Mouse (Mus musculus) stomach, embryonic 14.5 days (tissue): ENCODE results near the gene Gimap3. TPM values are rescaled to one million over a fixed set of nuclear protein-coding genes. Genes with fewer than 3 reads are reported as not detected.

Experiments
- ATAC-seq: fragments of 200-750 bp; cut with Nextera tagmentation; 2 replicates; pipeline ENCODE4 v1.8.0; 2017; ENCODE audit warnings: low read depth, moderate TSS enrichment; ENCODE audit not compliant: insufficient number of reproducible peaks, insufficient read depth, low FRiP score
- H3K27ac ChIP-seq: fragments of 300-500 bp; sonication (generic); 2 replicates; pipeline ENCODE4 v1.5.1; 2014; ENCODE audit warnings: mild to moderate bottlenecking, low read length, moderate library complexity, mixed read lengths
- H3K27me3 ChIP-seq: fragments of 300-500 bp; sonication (generic); 2 replicates; pipeline ENCODE4 v1.6.1; 2014; ENCODE audit warnings: low read length, control low read depth, mixed read lengths; ENCODE audit not compliant: control insufficient read depth, insufficient read depth
- H3K36me3 ChIP-seq: fragments of 300-500 bp; sonication (generic); 2 replicates; pipeline ENCODE4 v1.6.1; 2014; ENCODE audit warnings: mild to moderate bottlenecking, control low read depth, low read length, moderate library complexity, mixed read lengths; ENCODE audit not compliant: control insufficient read depth, insufficient read depth
- H3K4me1 ChIP-seq: fragments of 300-500 bp; sonication (generic); 2 replicates; pipeline ENCODE4 v1.6.1; 2014; ENCODE audit warnings: low read length, control low read depth, mixed read lengths; ENCODE audit not compliant: control insufficient read depth, insufficient read depth
- H3K4me2 ChIP-seq: fragments of 300-500 bp; sonication (generic); replicated peaks from 2 replicates; pipeline ENCODE4 v1.6.1; 2014; ENCODE audit warnings: low read depth, low read length, control low read depth
- H3K4me3 ChIP-seq: fragments of 300-500 bp; sonication (generic); 2 replicates; pipeline ENCODE4 v1.5.1; 2014; ENCODE audit warnings: low read depth, low read length, control low read depth
- H3K9ac ChIP-seq: fragments of 300-500 bp; sonication (generic); replicated peaks from 2 replicates; pipeline ENCODE4 v1.6.1; 2014; ENCODE audit warnings: low read depth, mild to moderate bottlenecking, control low read depth, low read length, moderate library complexity, mixed read lengths
- H3K9me3 ChIP-seq: fragments of 300-500 bp; sonication (generic); 2 replicates; pipeline ENCODE4 v1.6.1; 2016; ENCODE audit warnings: low read depth, low read length, control low read depth; ENCODE audit not compliant: control insufficient read depth
- WGBS: fragments of 180-500 bp; shearing (Covaris S2); extraction: QIAGEN DNeasy Blood & Tissue Kit; methylation state at CpG from one replicate; pipeline ENCODE4 v1.1.7; 2014; 5-methylcytosine and 5-hydroxymethylcytosine counted together
- polyA plus RNA-seq: library from polyadenylated mRNA; unstranded; fragments of >200 nt; fragmentation: Nextera tagmentation; extraction: Ambion mirVana; gene quantifications from 2 replicates; pipeline ENCODE4 v1.2.1, GENCODE M21; 2014

Gimap3 gene
- polyA plus RNA-seq, 1 experiment from 2014 or later: not detected

DNA sequence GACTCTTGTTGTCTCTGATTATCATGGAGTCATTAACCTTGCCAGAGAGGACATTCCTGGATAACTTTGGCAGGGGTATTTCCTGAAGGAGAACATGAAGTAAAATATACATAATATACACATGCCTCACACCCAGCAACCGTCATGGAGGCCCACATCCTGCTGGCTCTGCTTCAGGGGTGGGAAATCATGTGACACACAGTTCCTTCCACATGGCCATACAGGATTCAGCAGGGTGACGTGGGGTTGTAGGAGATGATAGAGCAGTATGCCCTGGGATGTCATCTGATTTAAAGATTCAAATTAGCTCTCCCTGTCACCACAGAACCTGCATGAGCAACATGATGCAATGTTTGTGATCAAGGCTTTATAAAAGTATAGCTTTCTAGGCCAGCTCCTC lies 17.2 kb upstream of the Gimap3 start:
- Histone ChIP-seq H3K27ac (no peak overlapping the region), H3K4me1 (no peaks in the 10 kb centered on the region), H3K9ac (no peak overlapping the region), H3K4me2 (no peak overlapping the region), H3K36me3 (no peaks in the 10 kb centered on the region), H3K4me3 (no peak overlapping the region), H3K9me3 (no peaks in the 10 kb centered on the region), H3K27me3 (no peaks in the 10 kb centered on the region)
- no peak for ATAC-seq
- 77% methylated on average over 2 of the region's 2 CpGs for WGBS

- WGBS: 78% methylated on average over 2 of the region's 2 CpGs
- H3K27ac ChIP-seq: no peak overlapping the region
Observed at GRCm38 (mm10) chr6:48785601-48786000, 14.9 kb upstream of the Gimap3 start.

GRCm38 (mm10) chr6:48785189-48785588 lies 14.5 kb upstream of the Gimap3 start:
- no peaks in the 10 kb centered on the region for H3K9me3 ChIP-seq
- ATAC-seq: no peak
- H3K4me3 ChIP-seq: no peak overlapping the region
- 46% methylated on average over 1 of the region's 1 CpGs for WGBS
- H3K27ac ChIP-seq: no peak overlapping the region
- no peaks in the 10 kb centered on the region for H3K27me3 ChIP-seq
- H3K9ac ChIP-seq: no peak overlapping the region
- no peak overlapping the region for H3K4me2 ChIP-seq
- H3K4me1 ChIP-seq: no peaks in the 10 kb centered on the region
- no peaks in the 10 kb centered on the region for H3K36me3 ChIP-seq

More at GRCm38 (mm10) chr6:48785601-48786000, 14.9 kb upstream of the Gimap3 start:
- H3K9ac ChIP-seq: no peak overlapping the region
- no peak overlapping the region for H3K4me3 ChIP-seq
- no peak overlapping the region for H3K4me2 ChIP-seq
- H3K4me1 ChIP-seq: no peaks in the 10 kb centered on the region
- no peaks in the 10 kb centered on the region for H3K36me3 ChIP-seq
- no peaks in the 10 kb centered on the region for H3K9me3 ChIP-seq
- ATAC-seq: no peak
- H3K27me3 ChIP-seq: no peaks in the 10 kb centered on the region

GRCm38 (mm10) chr6:48784406-48784805 lies 13.8 kb upstream of the Gimap3 start:
- H3K27me3 ChIP-seq: no peaks in the 10 kb centered on the region
- no peak overlapping the region for H3K27ac ChIP-seq
- H3K4me1 ChIP-seq: no peaks in the 10 kb centered on the region
- WGBS: 91% methylated on average over 1 of the region's 1 CpGs
- H3K4me2 ChIP-seq: no peak overlapping the region
- no peak overlapping the region for H3K9ac ChIP-seq
- no peak for ATAC-seq
- no peaks in the 10 kb centered on the region for H3K36me3 ChIP-seq
- no peaks in the 10 kb centered on the region for H3K9me3 ChIP-seq
- H3K4me3 ChIP-seq: no peak overlapping the region

GRCm38 (mm10) chr6:48772030-48772429 lies 1.4 kb upstream of the Gimap3 start:
- Histone ChIP-seq H3K36me3 (no peaks in the 10 kb centered on the region), H3K27ac (no peak overlapping the region), H3K4me2 (no peak overlapping the region), H3K9me3 (no peaks in the 10 kb centered on the region), H3K4me1 (no peaks in the 10 kb centered on the region), H3K9ac (no peak overlapping the region), H3K4me3 (no peak overlapping the region), H3K27me3 (no peaks in the 10 kb centered on the region)
- ATAC-seq: 0 out of 2 replicates have a peak, but pooled peaks have one; percentile 42
- 9% methylated on average over 8 of the region's 8 CpGs for WGBS

DNA sequence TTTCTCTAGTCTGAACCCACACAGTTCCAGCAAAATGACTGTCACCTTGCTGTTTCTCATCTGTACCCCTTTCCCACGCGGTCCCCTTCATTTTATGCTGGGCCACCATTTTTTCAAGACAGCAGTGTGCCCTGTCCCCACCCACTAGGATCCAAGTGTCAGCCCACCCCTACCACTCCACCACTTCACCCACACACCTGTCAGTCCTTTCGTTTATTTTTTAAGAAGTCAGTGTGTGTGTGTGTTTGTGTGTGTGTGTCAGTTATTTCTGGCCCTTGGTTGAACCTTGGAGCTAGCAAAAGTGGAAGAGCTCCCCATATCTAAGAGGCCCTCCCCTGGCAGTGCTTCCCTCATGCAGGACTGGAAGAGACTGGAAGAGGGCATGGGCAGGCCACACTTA lies 1.7 kb downstream of the Gimap3 start:
- H3K4me3 ChIP-seq: no peak overlapping the region
- no peak for ATAC-seq
- H3K9me3 ChIP-seq: no peaks in the 10 kb centered on the region
- no peak overlapping the region for H3K9ac ChIP-seq
- no peak overlapping the region for H3K27ac ChIP-seq
- 87% methylated on average over 3 of the region's 3 CpGs for WGBS
- H3K27me3 ChIP-seq: no peaks in the 10 kb centered on the region
- H3K36me3 ChIP-seq: no peaks in the 10 kb centered on the region
- no peak overlapping the region for H3K4me2 ChIP-seq
- no peaks in the 10 kb centered on the region for H3K4me1 ChIP-seq

DNA sequence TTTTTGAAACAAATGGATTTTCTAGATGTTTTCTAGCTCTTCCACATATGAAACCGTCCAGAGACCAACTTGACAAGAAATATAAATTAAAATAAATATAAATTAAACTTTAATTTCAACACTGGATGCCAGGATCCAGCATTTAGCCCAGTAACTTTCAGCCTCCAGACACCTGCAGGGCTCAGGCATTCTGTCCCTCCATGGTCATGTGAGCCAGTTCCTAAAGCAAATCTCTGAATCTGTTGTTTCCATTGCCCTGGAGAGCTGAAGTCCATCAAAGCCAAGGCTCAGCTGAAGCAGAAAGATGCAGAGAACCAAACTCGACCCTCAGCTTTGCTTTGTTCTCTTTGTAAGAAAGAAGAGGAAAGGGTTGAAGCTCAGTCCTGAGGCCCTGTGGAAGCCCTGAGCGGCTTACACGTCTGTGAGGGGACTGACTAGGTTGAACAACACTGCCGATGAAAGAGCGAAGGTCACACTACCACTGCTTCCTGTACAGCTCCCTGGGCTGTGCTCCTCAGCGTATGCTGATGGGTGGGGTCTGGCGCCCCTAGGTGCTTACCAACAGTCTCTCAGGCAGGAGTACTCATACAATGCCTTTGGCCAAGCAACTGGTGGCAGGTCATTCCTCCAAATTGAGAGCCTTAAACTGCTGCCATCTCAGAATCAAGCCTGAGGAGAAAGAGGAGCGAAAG lies 2.3 kb downstream of the Gimap3 start:
- 68% methylated on average over 9 of the region's 9 CpGs for WGBS
- no peak for ATAC-seq

DNA sequence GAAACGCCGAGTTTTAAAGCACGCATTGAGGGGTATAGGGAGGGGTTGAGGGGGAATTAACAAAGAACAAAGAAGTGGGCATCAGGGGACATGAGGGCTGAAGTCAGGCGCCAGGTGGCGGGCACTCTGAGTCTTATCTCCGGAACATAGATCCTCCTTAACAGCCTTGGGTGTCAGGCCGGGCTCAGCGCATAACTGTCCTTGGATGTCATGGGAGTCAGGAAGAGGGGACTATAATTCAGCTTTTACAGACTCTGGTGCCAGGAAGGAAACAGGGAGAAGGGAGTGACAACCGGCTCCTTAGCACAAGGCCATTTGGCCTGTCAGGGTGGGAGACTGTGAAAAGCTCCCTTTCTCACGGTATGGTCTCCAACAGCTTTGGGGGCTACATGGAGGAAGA lies 6.2 kb downstream of the Gimap3 start:
- no peaks in the 10 kb centered on the region for H3K36me3 ChIP-seq
- WGBS: 94% methylated on average over 10 of the region's 10 CpGs

More for the DNA sequence above, 2.3 kb downstream of the Gimap3 start:
- Histone ChIP-seq H3K4me1 (no peaks in the 10 kb centered on the region), H3K9me3 (no peaks in the 10 kb centered on the region), H3K4me2 (no peak overlapping the region), H3K27me3 (no peaks in the 10 kb centered on the region), H3K9ac (no peak overlapping the region), H3K27ac (no peak overlapping the region), H3K36me3 (no peaks in the 10 kb centered on the region), H3K4me3 (no peak overlapping the region)

More for the DNA sequence above, 6.2 kb downstream of the Gimap3 start:
- H3K4me2 ChIP-seq: no peak overlapping the region
- no peaks in the 10 kb centered on the region for H3K9me3 ChIP-seq
- no peak for ATAC-seq
- no peak overlapping the region for H3K4me3 ChIP-seq
- no peaks in the 10 kb centered on the region for H3K4me1 ChIP-seq
- no peak overlapping the region for H3K27ac ChIP-seq
- H3K9ac ChIP-seq: no peak overlapping the region
- no peaks in the 10 kb centered on the region for H3K27me3 ChIP-seq
